Mouse (Mus musculus): ENCODE data around the gene Kcnh8. TPM values are rescaled to one million over a fixed set of nuclear protein-coding genes. Genes with fewer than 3 reads are reported as not detected.

Kcnh8 gene
- total and polyA plus RNA-seq, 3 experiments: not detected

- H3K27me3 ChIP-seq (replicated peaks): no peaks in the 10 kb centered on the region
- no peak overlapping the region for H3K4me2 ChIP-seq (ENCODE audit: insufficient read depth, low read depth, poor library complexity, severe bottlenecking)
- peaks cover 42% of the 10 kb centered on the region for H3K9me3 ChIP-seq (replicated peaks; ENCODE audit: low read length)
- no peak overlapping the region for H3K9ac ChIP-seq (ENCODE audit: insufficient read depth, low read depth)
- H3K27ac ChIP-seq (ENCODE audit: insufficient read depth, low read depth): no peak overlapping the region
- dilution Hi-C loops (cut with MboI; ENCODE audit: extremely low pct_ligation_motif_present, extremely low pct_unique_long_range_greater_than_20kb, low sequenced_read_pairs): no loop called here
- TF ChIP-seq MAZ (IDR thresholded peaks at IDR 0.05; ENCODE audit: low read depth, low read length) (no peak), TBP (conservative IDR thresholded peaks at IDR 0.05; ENCODE audit: low read depth, low read length) (no peak), NELFE (IDR thresholded peaks at IDR 0.05; ENCODE audit: low read depth, low read length) (no peak), JUN (IDR thresholded peaks at IDR 0.05; ENCODE audit: insufficient read depth, low read depth, low read length) (no peak), POLR2A (IDR thresholded peaks at IDR 0.05; ENCODE audit: low read depth, low read length) (no peak), ZKSCAN1 (IDR thresholded peaks at IDR 0.05; ENCODE audit: borderline replicate concordance, low read depth, low read length) (no peak), BHLHE40 (IDR thresholded peaks at IDR 0.05; ENCODE audit: low read depth, low read length) (no peak), IRF4 (IDR thresholded peaks at IDR 0.05; ENCODE audit: low read depth, low read length) (no peak), JUND (conservative IDR thresholded peaks at IDR 0.05; ENCODE audit: low read depth, low read length) (no peak), HCFC1 (IDR thresholded peaks at IDR 0.05; ENCODE audit: low read depth, low read length) (no peak), E2F4 (IDR thresholded peaks at IDR 0.05; ENCODE audit: insufficient replicate concordance, low read depth, low read length) (no peak), ZC3H11A (IDR thresholded peaks at IDR 0.05; ENCODE audit: low read depth, low read length) (no peak), GABPA (IDR thresholded peaks at IDR 0.05; ENCODE audit: insufficient replicate concordance, low read depth, low read length) (no peak), RCOR1 (conservative IDR thresholded peaks at IDR 0.05; ENCODE audit: low read depth, low read length) (no peak), PAX5 (IDR thresholded peaks at IDR 0.05; ENCODE audit: low read length) (no peak)
- H3K4me1 ChIP-seq (ENCODE audit: control insufficient read depth in 1 of 2, insufficient read depth in 2 of 2): no peaks in the 10 kb centered on the region
- no peak for DNase-seq (ENCODE audit: extremely low read depth)
- no peaks in the 10 kb centered on the region for H3K79me2 ChIP-seq (replicated peaks; ENCODE audit: control insufficient read depth, extremely low read depth, insufficient read depth, poor library complexity, severe bottlenecking)
- in situ Hi-C loops (cut with MboI; ENCODE audit: low pct_ligation_motif_present, low pct_unique_long_range_greater_than_20kb, low sequenced_read_pairs): no loop called here
- no peak overlapping the region for H3K4me3 ChIP-seq (replicated peaks in 1 of 3; ENCODE audit: low read depth in 2 of 3, low read length in 2 of 3, poor library complexity in 1 of 3)
- no peaks in the 10 kb centered on the region for H3K36me3 ChIP-seq (replicated peaks in 1 of 2; ENCODE audit: control insufficient read depth in 1 of 2, insufficient read depth in 1 of 2, low read length in 1 of 2)
Measured at GRCm38 (mm10) chr17:52980958-52981357, 378.4 kb downstream of the Kcnh8 start.
